Mouse (Mus musculus) forebrain, embryonic 14.5 days (tissue): Measurements from ENCODE around the gene Trappc1. TPM values are rescaled to one million over a fixed set of nuclear protein-coding genes. Genes with fewer than 3 reads are reported as not detected.

Source experiments
- ATAC-seq: fragments of 200-750 bp; cut with Nextera tagmentation; 2 replicates; pipeline ENCODE4 v1.8.0; 2017; ENCODE audit warnings: mild to moderate bottlenecking, moderate library complexity
- DNase-seq: peaks from one replicate; pipeline ENCODE4 v3.0.0-alpha.2; 2015; ENCODE audit warnings: low spot score
- H3K27ac ChIP-seq: fragments of 300-500 bp; sonication (generic); 2 replicates; pipeline ENCODE4 v1.5.1; 2014; ENCODE audit warnings: low read depth, mild to moderate bottlenecking, control low read depth, low read length, moderate library complexity
- H3K27me3 ChIP-seq: fragments of 300-500 bp; sonication (generic); replicated peaks from 2 replicates; pipeline ENCODE4 v1.6.1; 2014; ENCODE audit warnings: low read length, control low read depth, mixed read lengths; ENCODE audit not compliant: control insufficient read depth, insufficient read depth
- H3K36me3 ChIP-seq: fragments of 300-500 bp; sonication (generic); 2 replicates; pipeline ENCODE4 v1.6.1; 2014; ENCODE audit warnings: low read length, control low read depth; ENCODE audit not compliant: control insufficient read depth, insufficient read depth
- H3K4me1 ChIP-seq: fragments of 300-500 bp; sonication (generic); 2 replicates; pipeline ENCODE4 v1.6.1; 2014; ENCODE audit warnings: antibody characterized with exemption, low read length, control low read depth; ENCODE audit not compliant: control insufficient read depth, insufficient read depth
- H3K4me2 ChIP-seq: fragments of 300-500 bp; sonication (generic); 2 replicates; pipeline ENCODE4 v1.6.1; 2014; ENCODE audit warnings: mild to moderate bottlenecking, control low read depth, low read length
- H3K4me3 ChIP-seq: fragments of 300-500 bp; sonication (generic); 2 replicates; pipeline ENCODE4 v1.5.1; 2014; ENCODE audit warnings: low read depth, low read length, control low read depth
- H3K9ac ChIP-seq: fragments of 300-500 bp; sonication (generic); 2 replicates; pipeline ENCODE4 v1.6.1; 2014; ENCODE audit warnings: mild to moderate bottlenecking, low read length, control low read depth, moderate library complexity
- H3K9me3 ChIP-seq: fragments of 300-500 bp; sonication (generic); replicated peaks from 2 replicates; pipeline ENCODE4 v1.6.1; 2016; ENCODE audit warnings: low read length, control low read depth, mixed read lengths; ENCODE audit not compliant: control insufficient read depth
- WGBS: fragments of 180-500 bp; shearing (Covaris S2); extraction: QIAGEN DNeasy Blood & Tissue Kit; methylation state at CpG from one replicate; pipeline ENCODE4 v1.1.7; 2014; 5-methylcytosine and 5-hydroxymethylcytosine counted together
- polyA plus RNA-seq: library from polyadenylated mRNA; unstranded; fragments of >200 nt; fragmentation: Nextera tagmentation; extraction: Ambion mirVana; gene quantifications from 2 replicates; pipeline ENCODE4 v1.2.1, GENCODE M21; 2014

Gene Trappc1
- polyA plus RNA-seq, 1 experiment from 2014 or later: 243 TPM

DNA sequence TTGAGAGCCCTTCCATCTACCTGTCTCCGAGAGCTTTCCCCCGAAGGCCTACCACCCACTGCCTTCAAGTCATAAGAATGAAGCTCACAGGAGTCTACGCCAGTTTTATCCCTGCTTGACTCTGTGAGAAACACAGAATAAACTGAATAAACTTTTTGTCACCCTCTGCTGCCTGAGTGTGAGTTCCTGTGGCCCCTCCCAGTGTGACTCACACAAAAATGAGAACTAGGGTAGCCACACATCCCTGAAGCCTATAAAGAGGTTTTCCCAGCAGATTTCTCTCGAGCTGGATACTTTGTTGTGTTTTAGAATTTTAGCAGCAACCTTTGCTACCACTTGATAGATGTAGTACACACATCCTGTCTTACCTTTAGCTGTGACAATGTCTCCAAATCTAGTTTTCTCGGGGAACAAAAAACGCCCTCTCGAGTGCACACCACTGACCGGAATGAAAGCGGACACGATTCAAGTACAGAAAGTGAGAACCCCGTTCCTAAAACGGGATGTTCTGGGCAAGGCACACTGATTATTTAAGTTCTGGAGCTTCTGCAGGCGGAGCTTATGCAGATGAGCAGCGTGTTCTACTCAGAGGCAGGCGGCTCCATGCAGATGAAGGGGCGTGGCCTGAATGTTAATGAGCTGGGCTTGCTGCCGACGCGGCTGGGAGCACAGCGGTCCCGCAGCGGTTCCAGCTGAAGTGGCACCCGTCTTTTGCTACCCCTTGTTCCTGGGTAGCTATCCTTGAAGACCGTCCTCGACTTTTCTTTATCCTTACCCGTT lies 2.0 kb downstream of the Trappc1 start, which contains the start of gene Kcnab3:
TSS of gene Kcnab3 (plus strand) at position 631 of the 780 bp plus-strand sequence.
- Histone ChIP-seq H3K36me3 (no peaks in the 10 kb centered on the region), H3K27me3 (no peaks in the 10 kb centered on the region), H3K9ac (peak within 1 kb of the TSS; percentile 69), H3K27ac (no peak within 1 kb of the TSS), H3K4me3 (peak within 1 kb of the TSS; percentile 48), H3K9me3 (no peaks in the 10 kb centered on the region), H3K4me2 (peak within 1 kb of the TSS; percentile 88), H3K4me1 (peaks cover 31% of the 10 kb centered on the region)
- WGBS: 12% methylated on average over 26 of the region's 26 CpGs
- peak; percentile 96 for DNase-seq
- peak; percentile 71 for ATAC-seq

DNA sequence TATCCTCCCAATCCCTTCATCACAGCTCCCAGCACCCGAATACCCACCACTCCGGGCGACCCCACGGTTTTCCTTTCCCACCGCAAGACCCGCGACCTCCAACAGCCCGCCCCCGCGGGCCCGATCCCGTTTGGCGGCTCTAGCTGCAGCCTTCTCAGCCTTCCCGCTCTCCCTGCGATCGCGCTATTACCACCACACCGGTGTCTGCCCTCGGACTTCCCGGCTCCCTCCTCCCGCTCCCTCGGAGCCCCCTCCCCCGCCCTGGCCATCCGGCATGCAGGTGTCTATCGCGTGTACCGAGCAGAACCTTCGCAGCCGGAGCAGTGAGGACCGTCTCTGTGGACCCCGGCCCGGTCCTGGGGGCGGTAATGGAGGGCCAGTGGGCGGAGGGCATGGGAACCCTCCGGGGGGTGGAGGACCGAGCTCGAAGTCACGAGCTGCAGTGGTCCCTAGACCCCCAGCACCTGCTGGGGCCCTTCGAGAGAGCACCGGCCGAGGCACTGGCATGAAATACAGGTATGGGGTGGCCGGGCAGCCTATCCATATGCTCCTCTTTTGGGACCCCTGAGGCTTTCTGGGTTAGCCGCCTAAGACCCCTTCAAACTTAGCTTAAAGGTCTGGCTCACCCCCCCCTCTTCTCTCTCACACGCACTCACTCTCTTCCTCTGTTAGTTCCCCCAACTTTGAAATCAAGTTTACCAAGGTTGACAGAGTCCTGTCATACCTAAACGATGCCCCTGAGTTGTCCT lies 2.8 kb downstream of the Trappc1 start:
- Histone ChIP-seq H3K4me3 (peak overlapping the region; percentile 48), H3K36me3 (no peaks in the 10 kb centered on the region), H3K27me3 (no peaks in the 10 kb centered on the region), H3K27ac (no peak overlapping the region), H3K4me2 (peak overlapping the region; percentile 88), H3K9ac (peak overlapping the region; percentile 69), H3K9me3 (no peaks in the 10 kb centered on the region), H3K4me1 (peaks cover 32% of the 10 kb centered on the region)
- WGBS: 3% methylated on average over 42 of the region's 45 CpGs
- ATAC-seq (peak; percentile 13), DNase-seq (peak; percentile 27)

DNA sequence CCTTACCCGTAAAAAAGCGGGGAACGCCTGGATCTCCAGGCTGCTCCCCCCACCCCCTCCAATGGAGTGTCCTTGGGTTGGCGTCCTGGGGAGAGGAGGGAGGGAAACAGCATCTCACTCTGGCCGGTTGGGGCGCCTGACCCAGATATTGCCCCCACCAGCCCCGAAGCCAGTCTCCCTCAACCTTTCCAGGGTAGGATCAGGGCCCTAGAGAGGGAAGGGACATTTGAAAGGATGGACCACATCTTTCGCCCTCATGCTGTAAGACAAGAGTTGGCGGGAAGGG lies 3.3 kb downstream of the Trappc1 start:
- Histone ChIP-seq H3K27me3 (no peaks in the 10 kb centered on the region), H3K4me3 (no peak overlapping the region), H3K9ac (no peak overlapping the region), H3K9me3 (no peaks in the 10 kb centered on the region), H3K27ac (no peak overlapping the region), H3K4me2 (peak overlapping the region; percentile 88; the same call in 1 of the 2 replicates), H3K36me3 (no peaks in the 10 kb centered on the region), H3K4me1 (peaks cover 29% of the 10 kb centered on the region)
- no peak for DNase-seq
- ATAC-seq: no peak
- 9% methylated on average over 9 of the region's 9 CpGs for WGBS

DNA sequence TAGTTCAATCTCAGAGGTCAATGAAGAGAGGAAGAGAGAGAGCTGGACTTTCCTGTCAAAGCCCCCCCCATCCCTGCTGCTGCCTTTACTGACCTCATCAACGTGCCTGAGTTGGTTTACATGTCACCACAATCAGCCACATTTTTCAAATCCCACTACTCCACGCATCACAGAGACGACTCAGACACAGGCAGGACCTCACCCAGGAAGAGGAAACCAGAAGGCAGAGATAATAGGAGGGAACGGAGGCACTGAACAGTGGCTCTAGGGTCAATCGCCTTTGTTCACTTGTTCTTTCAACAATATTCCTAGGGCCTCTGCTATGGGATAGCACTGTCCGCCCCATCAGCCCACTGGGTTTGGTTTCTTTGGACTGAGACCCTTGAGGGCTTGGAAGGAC lies 3.9 kb downstream of the Trappc1 start:
- no peaks in the 10 kb centered on the region for H3K27me3 ChIP-seq
- H3K27ac ChIP-seq: no peak overlapping the region
- no peak for DNase-seq
- WGBS: 56% methylated on average over 6 of the region's 6 CpGs
- no peak overlapping the region for H3K4me3 ChIP-seq
- no peaks in the 10 kb centered on the region for H3K36me3 ChIP-seq
- no peak for ATAC-seq
- H3K4me2 ChIP-seq: no peak overlapping the region
- H3K9me3 ChIP-seq: no peaks in the 10 kb centered on the region
- no peak overlapping the region for H3K9ac ChIP-seq
- H3K4me1 ChIP-seq: peaks cover 29% of the 10 kb centered on the region

DNA sequence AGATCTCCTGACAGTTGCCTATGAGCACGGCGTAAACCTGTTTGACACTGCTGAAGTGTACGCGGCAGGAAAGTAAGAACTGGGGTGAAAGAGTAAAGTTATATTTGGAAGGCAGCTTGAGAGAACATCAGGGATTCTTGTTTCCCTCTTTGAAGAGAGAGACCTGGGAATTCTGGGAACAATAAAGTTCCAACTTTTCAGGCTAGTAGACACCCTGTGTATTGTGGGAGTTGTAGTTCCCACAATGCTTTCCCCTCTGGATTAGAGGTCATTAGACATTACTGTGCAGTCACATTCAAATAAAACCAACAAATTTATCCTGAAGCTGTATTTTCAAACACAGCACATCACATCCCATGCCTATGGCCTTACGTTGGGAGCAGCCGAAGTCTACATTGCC lies 4.7 kb downstream of the Trappc1 start:
- H3K4me3 ChIP-seq: no peak overlapping the region
- H3K4me1 ChIP-seq: peaks cover 26% of the 10 kb centered on the region
- DNase-seq (no peak), ATAC-seq (no peak)
- no peaks in the 10 kb centered on the region for H3K27me3 ChIP-seq
- H3K4me2 ChIP-seq: no peak overlapping the region
- H3K9ac ChIP-seq: no peak overlapping the region
- H3K36me3 ChIP-seq: no peaks in the 10 kb centered on the region
- WGBS: 95% methylated on average over 6 of the region's 6 CpGs
- no peaks in the 10 kb centered on the region for H3K9me3 ChIP-seq
- H3K27ac ChIP-seq: no peak overlapping the region

DNA sequence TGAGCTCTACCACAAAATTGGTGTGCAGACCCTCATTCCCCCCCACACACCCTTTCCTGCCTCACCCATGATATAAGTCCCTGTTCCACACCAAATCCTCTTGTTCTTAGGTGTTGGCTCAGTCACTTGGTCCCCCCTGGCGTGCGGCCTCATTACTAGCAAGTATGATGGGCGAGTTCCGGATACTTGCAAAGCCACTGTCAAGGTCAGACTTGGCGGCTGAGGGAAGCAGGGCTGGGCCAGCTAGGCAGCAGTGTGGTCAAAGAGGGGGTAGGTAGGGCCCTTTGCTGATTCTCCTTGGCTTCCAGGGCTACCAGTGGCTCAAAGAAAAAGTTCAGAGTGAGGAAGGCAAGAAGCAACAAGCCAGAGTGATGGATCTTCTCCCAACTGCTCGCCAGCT lies 7.4 kb downstream of the Trappc1 start:
- Histone ChIP-seq H3K4me2 (no peak overlapping the region), H3K27me3 (no peaks in the 10 kb centered on the region), H3K4me1 (peaks cover 16% of the 10 kb centered on the region), H3K9ac (no peak overlapping the region), H3K27ac (no peak overlapping the region), H3K4me3 (no peak overlapping the region), H3K36me3 (no peaks in the 10 kb centered on the region), H3K9me3 (no peaks in the 10 kb centered on the region)
- DNase-seq: no peak
- no peak for ATAC-seq
- WGBS: 92% methylated on average over 6 of the region's 6 CpGs

DNA sequence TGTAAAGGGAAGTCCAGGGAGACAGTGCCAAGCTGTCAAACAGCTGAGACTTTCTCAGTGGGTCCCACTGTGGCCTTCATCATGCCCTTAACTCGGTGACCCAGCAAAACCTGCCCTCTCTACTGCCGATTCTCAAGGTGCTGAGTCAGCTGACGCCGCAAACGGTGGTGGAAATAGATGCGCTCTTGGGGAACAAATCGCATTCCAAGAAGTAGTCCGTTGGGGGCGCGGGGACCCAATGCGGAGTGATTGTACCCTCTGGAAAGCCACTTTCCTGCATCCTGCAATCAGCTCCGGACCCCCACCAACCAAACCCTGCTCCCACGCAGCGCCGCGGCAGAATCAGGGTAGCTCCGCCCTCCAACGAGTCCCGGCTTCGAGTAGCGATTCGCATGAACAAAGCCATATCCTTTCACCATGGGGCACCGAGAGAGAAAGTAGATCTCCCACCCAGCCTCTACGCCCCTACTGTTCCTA lies 8.2 kb downstream of the Trappc1 start:
- Histone ChIP-seq H3K9me3 (no peaks in the 10 kb centered on the region), H3K27me3 (no peaks in the 10 kb centered on the region), H3K36me3 (no peaks in the 10 kb centered on the region), H3K4me3 (peak overlapping the region; percentile 36), H3K9ac (peak overlapping the region; percentile 67), H3K4me1 (peaks cover 12% of the 10 kb centered on the region), H3K4me2 (peak overlapping the region; percentile 56), H3K27ac (peak overlapping the region; percentile 71)
- ATAC-seq: peak; percentile 88
- peak; percentile 93 for DNase-seq
- under 1% methylated on average over 24 of the region's 24 CpGs for WGBS

DNA sequence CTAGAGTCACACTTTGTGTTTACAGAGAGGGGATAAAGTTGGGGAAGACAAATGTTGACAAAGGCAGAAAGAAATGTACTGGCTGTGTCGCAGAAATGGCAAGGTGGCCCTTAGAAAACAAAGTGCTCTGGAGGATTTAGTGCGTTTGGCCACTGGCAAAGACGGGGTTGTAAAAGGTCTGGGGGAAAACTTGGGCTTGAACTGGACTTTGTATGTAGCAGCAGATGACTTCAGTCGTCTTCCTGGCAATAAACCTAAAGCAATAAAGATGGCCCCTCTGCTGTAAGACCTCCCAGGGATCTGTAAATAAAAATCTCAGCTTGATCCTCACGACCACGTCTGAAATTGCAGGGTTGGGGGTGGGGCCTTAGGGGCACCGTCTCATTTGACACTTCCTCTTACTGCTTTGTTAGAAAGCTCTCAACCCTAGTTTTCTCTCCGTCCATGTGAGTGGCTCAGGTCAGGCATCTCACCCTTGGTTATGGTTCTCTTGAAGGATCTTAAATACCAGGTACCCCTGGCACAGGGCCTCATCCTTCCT lies 9.0 kb downstream of the Trappc1 start:
- Histone ChIP-seq H3K27ac (peak overlapping the region; percentile 71), H3K4me1 (peaks cover 12% of the 10 kb centered on the region), H3K4me3 (no peak overlapping the region), H3K9me3 (no peaks in the 10 kb centered on the region), H3K36me3 (no peaks in the 10 kb centered on the region), H3K27me3 (no peaks in the 10 kb centered on the region), H3K4me2 (peak overlapping the region; percentile 56; the same call in 1 of the 2 replicates), H3K9ac (peak overlapping the region; percentile 67; the same call in 1 of the 2 replicates)
- ATAC-seq (no peak), DNase-seq (no peak)
- WGBS: 45% methylated on average over 8 of the region's 8 CpGs
